Mouse (Mus musculus) liver, adult 2 months (tissue): Measurements from ENCODE around the gene 3110021N24Rik. TPM values are rescaled to one million over a fixed set of nuclear protein-coding genes. Genes with fewer than 3 reads are reported as not detected.

Experiments
- DNase-seq: peaks from one replicate; pipeline ENCODE4 v3.0.0-alpha.2; 2011; ENCODE audit warnings: low read depth, low spot score; ENCODE audit errors: extremely low read depth
- H3K27ac ChIP-seq: fragments of 200-500 bp; replicated peaks from 2 replicates; pipeline ENCODE4 v1.5.1; 2012; ENCODE audit warnings: low read depth, mild to moderate bottlenecking, control low read depth, inconsistent platforms, low read length; ENCODE audit not compliant: insufficient read depth
- H3K27me3 ChIP-seq: fragments of 200-500 bp; 2 replicates; pipeline ENCODE4 v1.6.1; 2012; ENCODE audit warnings: mild to moderate bottlenecking, moderate library complexity, low read length, inconsistent platforms; ENCODE audit not compliant: control insufficient read depth, insufficient read depth
- H3K36me3 ChIP-seq: fragments of 200-500 bp; 2 replicates; pipeline ENCODE4 v1.6.1; 2012; ENCODE audit warnings: low read length, inconsistent platforms; ENCODE audit not compliant: control insufficient read depth, insufficient read depth
- H3K4me1 ChIP-seq: fragments of 200-500 bp; 2 replicates; pipeline ENCODE4 v1.6.1; 2011; ENCODE audit warnings: low read length; ENCODE audit not compliant: control insufficient read depth, insufficient read depth
- H3K4me3 ChIP-seq: fragments of 200-500 bp; 2 replicates; pipeline ENCODE4 v1.5.1; 2011; ENCODE audit warnings: low read depth, mild to moderate bottlenecking, control low read depth, low read length, moderate library complexity; ENCODE audit not compliant: insufficient read depth
- H3K79me2 ChIP-seq: fragments of 200-500 bp; 2 replicates; pipeline ENCODE4 v1.6.1; 2012; ENCODE audit warnings: inconsistent platforms, mild to moderate bottlenecking, low read length, moderate library complexity; ENCODE audit not compliant: control insufficient read depth, insufficient read depth
- H3K9ac ChIP-seq: fragments of 200-500 bp; 2 replicates; pipeline ENCODE4 v1.6.1; 2012; ENCODE audit warnings: low read depth, mild to moderate bottlenecking, control low read depth, inconsistent platforms, low read length
- CTCF ChIP-seq: fragments of 200-500 bp; IDR thresholded peaks from 2 replicates; pipeline ENCODE4 v1.5.1; 2011; ENCODE audit warnings: low read depth, low read length, control low read depth
- POLR2A ChIP-seq: fragments of 200-500 bp; IDR thresholded peaks from 2 replicates; pipeline ENCODE4 v1.6.1; 2011; ENCODE audit warnings: low read length, control low read depth; ENCODE audit not compliant: insufficient read depth; ENCODE audit errors: extremely low read depth
- WGBS: fragments of 180-500 bp; shearing (Covaris S2); methylation state at CpG from one replicate; pipeline ENCODE4 v1.1.7; 2018; 5-methylcytosine and 5-hydroxymethylcytosine counted together
- polyA plus RNA-seq: library from polyadenylated mRNA; depleted of rRNA; stranded (reverse); fragments of >200 nt; gene quantifications from 2 replicates; pipeline ENCODE4 v1.2.3, GENCODE M21; 2012
- total RNA-seq: library from RNA; depleted of rRNA; stranded (reverse); fragments of >200 nt; gene quantifications from 2 replicates; pipeline ENCODE4 v1.2.3, GENCODE M21; 2014

3110021N24Rik gene
- total and polyA plus RNA-seq, 2 experiments, result 0.46 TPM; not detected in 1

- Histone ChIP-seq H3K4me1 (no peaks in the 10 kb centered on the region), H3K9ac (no peak overlapping the region), H3K27ac (no peak overlapping the region), H3K36me3 (0 out of 2 replicates have a peak, but pooled peaks cover 2% of the 10 kb centered on the region), H3K79me2 (no peaks in the 10 kb centered on the region), H3K4me3 (no peak overlapping the region), H3K27me3 (no peaks in the 10 kb centered on the region)
- TF ChIP-seq POLR2A (no peak), CTCF (no peak)
- WGBS, result 68% methylated on average over 5 of the region's 5 CpGs
- DNase-seq, result no peak
These were observed 11.2 kb upstream of the 3110021N24Rik start for GRCm38 (mm10) chr4:108708209-108708608.

GRCm38 (mm10) chr4:108721245-108721784, 1.9 kb downstream of the 3110021N24Rik start:
- no peak for DNase-seq
- Histone ChIP-seq H3K27me3 (no peaks in the 10 kb centered on the region), H3K9ac (no peak overlapping the region), H3K4me1 (no peaks in the 10 kb centered on the region), H3K79me2 (no peaks in the 10 kb centered on the region; the same call in 1 of the 2 replicates), H3K36me3 (peaks cover 5% of the 10 kb centered on the region), H3K27ac (no peak overlapping the region), H3K4me3 (no peak overlapping the region)
- TF ChIP-seq CTCF (no peak), POLR2A (no peak)
- 79% methylated on average over 3 of the region's 3 CpGs for WGBS

- DNase-seq, result no peak
These were observed 4.7 kb downstream of the 3110021N24Rik start for GRCm38 (mm10) chr4:108724102-108724501.

GRCm38 (mm10) chr4:108730450-108730849, 11.0 kb downstream of the 3110021N24Rik start:
- Histone ChIP-seq H3K27me3 (no peaks in the 10 kb centered on the region), H3K4me3 (no peak overlapping the region), H3K27ac (no peak overlapping the region), H3K36me3 (peaks cover 1% of the 10 kb centered on the region; the same call in 1 of the 2 replicates), H3K4me1 (no peaks in the 10 kb centered on the region), H3K9ac (no peak overlapping the region), H3K79me2 (no peaks in the 10 kb centered on the region; the same call in 1 of the 2 replicates)
- no peak for DNase-seq
- TF ChIP-seq POLR2A (no peak), CTCF (no peak)
- 66% methylated on average over 1 of the region's 1 CpGs for WGBS

More at GRCm38 (mm10) chr4:108724102-108724501, 4.7 kb downstream of the 3110021N24Rik start:
- Histone ChIP-seq H3K36me3 (peaks cover 4% of the 10 kb centered on the region; the same call in 1 of the 2 replicates), H3K4me1 (no peaks in the 10 kb centered on the region), H3K27me3 (no peaks in the 10 kb centered on the region), H3K9ac (no peak overlapping the region), H3K27ac (no peak overlapping the region), H3K79me2 (no peaks in the 10 kb centered on the region), H3K4me3 (no peak overlapping the region)
- TF ChIP-seq POLR2A (no peak), CTCF (no peak)
- WGBS, result 89% methylated on average over 2 of the region's 2 CpGs

- no peak for TF ChIP-seq POLR2A
- TF ChIP-seq CTCF, result no peak
- WGBS, result 89% methylated on average over 3 of the region's 3 CpGs
- DNase-seq, result no peak
- Histone ChIP-seq H3K4me1 (no peaks in the 10 kb centered on the region), H3K79me2 (no peaks in the 10 kb centered on the region; the same call in 1 of the 2 replicates), H3K27me3 (no peaks in the 10 kb centered on the region), H3K4me3 (no peak overlapping the region), H3K36me3 (no peaks in the 10 kb centered on the region), H3K27ac (no peak overlapping the region), H3K9ac (no peak overlapping the region)
These were observed 12.1 kb downstream of the 3110021N24Rik start for GRCm38 (mm10) chr4:108731582-108731981.

GRCm38 (mm10) chr4:108746160-108746873, 26.9 kb downstream of the 3110021N24Rik start:
- no peaks in the 10 kb centered on the region for H3K4me1 ChIP-seq
- WGBS, result 94% methylated on average over 3 of the region's 3 CpGs
- no peak overlapping the region for H3K9ac ChIP-seq
- no peak overlapping the region for H3K4me3 ChIP-seq
- no peaks in the 10 kb centered on the region for H3K36me3 ChIP-seq
- H3K79me2 ChIP-seq, result peaks cover 3% of the 10 kb centered on the region; the same call in 1 of the 2 replicates
- no peaks in the 10 kb centered on the region for H3K27me3 ChIP-seq
- DNase-seq, result no peak
- H3K27ac ChIP-seq, result no peak overlapping the region
- TF ChIP-seq CTCF (no peak), POLR2A (no peak)
